Mouse (Mus musculus) liver, embryonic 14.5 days (tissue): ENCODE results near the gene Ago4.

ENCODE experiments used
- CTCF ChIP-seq: IDR thresholded peaks from 2 replicates; pipeline ENCODE4 v1.5.1; 2016; ENCODE audit warnings: antibody characterized with exemption, low read depth, control low read depth
- EP300 ChIP-seq: IDR thresholded peaks from 2 replicates; pipeline ENCODE4 v1.6.1; 2016; ENCODE audit warnings: antibody characterized with exemption, low read depth

DNA sequence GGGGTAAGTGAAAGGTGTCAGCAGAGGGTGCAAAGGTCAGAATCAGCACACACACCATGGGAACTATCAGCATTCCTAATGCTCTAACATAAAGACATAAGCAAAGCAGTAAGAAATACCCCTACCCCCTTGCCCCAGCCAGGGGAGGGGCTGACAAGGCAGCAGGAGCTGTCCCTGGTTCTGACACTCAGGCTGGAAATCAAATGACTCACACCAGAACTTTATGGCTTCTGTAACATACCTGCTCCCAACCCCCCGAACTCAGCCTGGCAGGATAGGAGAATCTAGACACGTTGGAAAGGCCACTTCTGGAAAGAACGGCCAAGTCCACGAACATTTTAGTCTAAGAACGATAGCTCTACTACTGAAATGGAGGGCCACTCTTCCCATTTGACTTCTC, 60.2 kb downstream of the Ago4 start:
- TF ChIP-seq CTCF (no peak), EP300 (no peak)
